Mouse (Mus musculus) layer of hippocampus, adult 9-10 months (tissue): Measurements from ENCODE around the gene Krba1.
A peak's percentile ranks its signal among the peaks of the same experiment; 100 is the strongest.

Experiments used
- DNase-seq: peaks from one replicate; pipeline ENCODE4 v3.0.0; 2022; ENCODE audit warnings: low spot score

Krba1 gene

DNA sequence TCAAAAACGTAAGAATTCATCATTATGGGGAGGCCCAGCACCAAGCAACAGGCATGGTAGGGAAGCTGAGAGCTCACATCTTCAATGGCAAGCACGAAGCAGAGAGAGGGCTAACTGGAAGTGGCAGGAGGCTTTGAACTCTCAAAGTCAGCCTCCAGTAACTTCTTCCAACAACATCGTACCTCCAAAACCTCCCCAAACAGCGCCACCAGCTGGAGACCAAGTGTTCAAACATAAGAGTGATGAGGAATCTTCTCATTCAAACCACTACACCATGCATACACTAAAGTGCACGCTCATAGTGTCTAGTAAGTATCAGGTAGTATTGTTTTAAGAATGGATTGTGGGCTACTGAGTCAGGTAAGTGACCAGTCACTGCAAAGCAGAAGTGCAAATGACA lies 28.7 kb downstream of the Krba1 start:
- no peak for DNase-seq

DNA sequence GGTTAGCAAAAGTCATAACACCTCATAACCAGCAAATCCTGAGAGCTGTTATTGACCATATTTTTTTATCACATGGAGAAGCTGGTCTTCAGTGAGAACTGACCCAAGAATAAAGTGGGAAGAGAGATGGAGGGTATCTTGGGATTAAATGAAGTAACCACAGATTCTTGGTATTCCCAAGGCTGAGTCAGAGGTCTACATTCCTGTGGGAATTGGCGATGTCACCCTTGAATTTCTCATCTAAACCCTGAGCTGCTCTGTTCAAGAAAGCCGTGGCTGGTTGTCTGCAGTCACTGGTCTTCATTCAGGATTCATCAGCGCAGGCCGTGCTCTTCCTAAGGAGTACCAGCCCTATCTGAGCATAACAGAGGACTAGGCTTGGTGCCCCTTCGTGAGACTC lies 31.6 kb downstream of the Krba1 start:
- DNase-seq = no peak

GRCm38 (mm10) chr6:48428769-48429557 lies 33.6 kb downstream of the Krba1 start:
- DNase-seq = no peak

DNA sequence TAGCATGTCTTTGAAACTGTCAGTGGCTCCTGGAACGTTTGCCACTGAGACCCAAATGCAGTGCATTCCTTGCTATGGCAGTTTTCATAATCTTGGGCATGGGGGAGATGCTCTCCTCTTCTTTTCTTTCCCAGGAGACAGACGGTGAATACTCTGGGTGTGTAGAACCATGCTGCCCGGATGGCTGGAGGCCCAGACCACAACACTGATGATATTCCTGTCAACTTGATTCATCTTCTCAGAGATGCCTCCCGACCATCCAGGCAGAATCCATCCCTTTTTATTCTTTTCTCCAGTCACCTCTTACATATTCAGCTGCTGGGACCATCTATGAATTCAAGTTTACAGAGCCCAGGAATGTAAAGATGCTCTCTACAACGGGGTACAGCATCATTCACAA lies 35.4 kb downstream of the Krba1 start:
- no peak for DNase-seq

DNA sequence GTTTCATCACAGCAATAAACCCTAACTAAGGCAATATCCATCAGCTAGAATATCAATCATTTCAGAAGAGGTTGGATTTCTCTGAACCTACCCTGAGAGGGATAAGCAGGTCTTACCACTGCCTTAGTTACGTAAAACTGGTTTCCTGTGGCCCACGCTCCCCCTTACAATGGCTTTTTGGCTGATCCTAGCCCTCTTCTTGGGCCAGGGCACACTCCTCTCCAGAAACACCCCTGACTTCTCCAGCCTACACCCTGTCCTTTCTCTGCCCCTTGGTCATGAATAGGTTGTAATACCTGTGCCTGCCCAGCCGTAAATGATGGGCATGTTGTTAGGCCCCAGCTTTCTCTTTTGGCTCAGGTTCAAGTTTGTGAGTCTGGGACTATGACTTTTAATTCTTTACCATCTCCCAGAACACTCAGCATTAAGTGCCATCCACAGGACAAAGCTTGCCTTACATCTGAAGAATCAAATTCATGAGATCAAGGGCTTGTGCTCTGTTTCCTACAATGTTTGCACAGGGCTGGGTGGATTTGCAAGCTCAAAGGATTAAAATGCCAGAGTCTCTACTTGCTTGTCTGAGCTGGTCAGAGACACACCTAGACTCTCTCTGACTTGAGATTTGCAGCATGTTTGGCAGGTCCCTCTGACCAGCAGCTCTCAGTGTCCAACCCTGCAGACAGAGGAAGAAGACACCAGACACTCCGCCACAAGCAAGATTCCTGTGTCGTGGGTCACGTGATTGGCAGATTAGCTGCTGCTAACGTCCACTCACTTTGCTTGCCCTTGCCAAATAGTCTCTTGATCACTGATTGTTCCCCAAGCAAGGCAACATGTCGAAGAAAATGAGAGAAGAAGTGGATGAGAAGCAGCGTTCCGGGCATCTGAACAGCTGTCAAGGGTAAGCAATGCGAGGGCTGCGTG lies 37.8 kb downstream of the Krba1 start:
- DNase-seq = no peak

GRCm38 (mm10) chr6:48434651-48435050 lies 39.3 kb downstream of the Krba1 start:
- DNase-seq = no peak

- no peak for DNase-seq
These were observed 39.7 kb downstream of the Krba1 start for GRCm38 (mm10) chr6:48435111-48435510.

DNA sequence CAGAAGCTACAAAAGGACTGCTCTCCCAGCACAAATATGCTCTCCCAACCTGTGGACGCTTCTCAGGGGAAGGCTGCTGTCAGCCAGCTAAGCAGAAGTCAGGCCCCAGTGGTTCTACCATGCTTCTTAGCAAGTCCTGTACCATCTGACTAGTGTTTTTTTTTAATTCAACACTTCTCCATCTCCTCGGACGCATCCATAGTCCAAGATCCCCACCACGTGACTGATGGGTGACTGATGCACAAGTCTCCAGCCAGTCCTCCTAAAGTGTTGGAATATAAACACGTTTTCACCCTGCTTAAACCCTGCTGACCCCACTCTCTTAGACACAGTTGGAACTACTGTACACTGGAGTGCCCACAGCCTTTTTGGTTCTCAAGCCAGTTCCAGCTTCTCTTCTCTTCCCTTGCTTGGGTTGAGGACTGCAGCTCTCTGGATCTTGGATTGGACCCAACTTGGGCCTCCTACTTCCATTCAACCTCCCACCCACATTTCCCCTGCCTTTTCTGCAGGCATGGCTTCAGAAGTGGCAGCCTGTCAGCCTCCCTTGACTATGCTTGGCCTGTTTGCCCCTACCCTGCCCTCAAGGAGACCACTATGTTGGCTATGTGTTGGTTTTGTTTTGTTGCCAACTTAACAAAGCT lies 40.4 kb downstream of the Krba1 start:
- no peak for DNase-seq

GRCm38 (mm10) chr6:48437679-48438376 lies 42.4 kb downstream of the Krba1 start:
- DNase-seq = no peak

DNA sequence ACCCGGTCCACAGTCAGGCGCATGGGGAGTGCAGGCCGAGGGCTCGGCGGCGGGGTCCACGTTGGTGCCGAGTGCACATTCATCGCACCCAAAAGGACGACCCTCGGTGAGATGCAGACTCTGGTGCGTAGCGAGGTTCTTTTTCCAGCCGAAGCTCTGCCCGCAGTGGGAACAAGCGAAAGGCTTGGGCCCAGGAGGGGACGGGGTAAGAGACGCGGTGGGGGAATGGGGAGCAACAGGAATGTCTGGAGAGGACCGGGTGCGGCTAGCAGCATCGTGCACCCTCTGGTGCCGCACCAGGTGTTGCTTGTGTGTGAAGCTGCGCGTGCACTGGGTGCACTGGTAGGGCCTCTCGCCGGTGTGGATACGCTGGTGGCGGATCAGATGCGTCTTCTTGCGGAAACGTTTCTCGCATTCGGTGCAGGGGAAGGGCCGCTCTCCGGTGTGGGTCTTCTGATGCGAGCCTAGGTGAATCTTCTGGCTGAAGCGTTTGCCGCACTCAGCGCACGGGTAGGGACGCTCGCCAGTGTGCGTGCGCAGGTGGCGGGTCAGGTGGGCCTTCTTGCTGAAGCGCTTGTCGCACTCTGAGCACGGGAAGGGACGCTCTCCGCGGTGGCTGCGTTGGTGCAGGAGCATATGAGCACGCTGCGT lies 43.2 kb downstream of the Krba1 start:
- no peak for DNase-seq

DNA sequence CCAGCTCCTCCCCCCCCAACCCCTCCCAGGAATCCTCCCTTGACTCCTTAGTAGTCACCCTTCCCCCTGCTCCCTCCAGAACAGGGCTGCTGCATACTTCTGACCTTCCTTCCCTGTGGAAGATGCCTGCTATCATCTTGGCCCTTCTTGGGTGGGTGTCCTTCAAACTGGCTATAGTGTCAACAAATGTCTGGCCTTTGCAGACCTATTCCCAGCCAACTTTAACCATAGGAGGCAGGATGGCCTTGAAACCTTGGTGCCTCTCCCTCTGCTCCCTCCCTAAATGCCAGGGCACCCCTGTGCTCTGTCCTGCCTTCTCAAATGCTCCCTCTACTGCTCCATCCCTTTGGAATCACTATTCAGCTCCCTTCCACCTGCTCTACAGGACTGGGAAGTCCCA lies 44.3 kb downstream of the Krba1 start:
- no peak for DNase-seq

GRCm38 (mm10) chr6:48440306-48441014 lies 45.1 kb downstream of the Krba1 start:
- DNase-seq = no peak

DNA sequence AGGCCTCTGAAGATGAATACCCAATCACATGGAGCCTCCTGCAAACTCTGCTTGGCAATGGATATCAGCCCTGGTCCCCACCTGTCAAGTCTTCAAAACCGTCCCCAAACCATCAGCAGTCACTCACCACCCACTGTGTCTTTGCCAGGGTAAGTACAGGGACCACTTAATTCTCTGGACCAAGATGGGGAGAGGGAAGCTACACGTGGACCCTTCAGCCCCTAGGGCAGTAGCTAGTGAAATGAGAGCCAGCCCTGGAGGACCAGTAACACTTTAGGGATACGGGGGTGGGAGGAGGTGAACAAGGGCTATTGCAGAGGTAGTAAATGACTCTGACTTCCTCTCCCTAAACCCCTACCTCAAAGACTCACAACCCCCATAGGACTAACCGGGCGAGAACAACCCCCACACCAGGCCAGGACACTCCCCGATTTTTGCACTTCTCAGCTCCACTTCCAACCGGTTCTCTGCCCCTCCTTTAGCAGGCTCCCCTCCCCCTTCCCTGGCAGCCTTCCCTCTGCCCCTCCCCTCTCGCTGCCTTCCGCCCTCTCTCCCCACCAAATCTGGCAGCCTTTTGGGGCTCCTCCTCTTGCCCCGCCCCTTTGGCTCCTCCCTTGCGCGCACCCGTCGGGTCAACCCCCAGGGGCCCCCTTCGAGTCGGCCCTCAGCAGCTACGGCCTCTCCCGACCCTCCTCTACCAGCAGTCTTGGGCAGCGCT lies 48.4 kb downstream of the Krba1 start:
- DNase-seq = peak; percentile 63

- DNase-seq = peak; percentile 30
These were observed 49.2 kb downstream of the Krba1 start for GRCm38 (mm10) chr6:48444310-48445180.

DNA sequence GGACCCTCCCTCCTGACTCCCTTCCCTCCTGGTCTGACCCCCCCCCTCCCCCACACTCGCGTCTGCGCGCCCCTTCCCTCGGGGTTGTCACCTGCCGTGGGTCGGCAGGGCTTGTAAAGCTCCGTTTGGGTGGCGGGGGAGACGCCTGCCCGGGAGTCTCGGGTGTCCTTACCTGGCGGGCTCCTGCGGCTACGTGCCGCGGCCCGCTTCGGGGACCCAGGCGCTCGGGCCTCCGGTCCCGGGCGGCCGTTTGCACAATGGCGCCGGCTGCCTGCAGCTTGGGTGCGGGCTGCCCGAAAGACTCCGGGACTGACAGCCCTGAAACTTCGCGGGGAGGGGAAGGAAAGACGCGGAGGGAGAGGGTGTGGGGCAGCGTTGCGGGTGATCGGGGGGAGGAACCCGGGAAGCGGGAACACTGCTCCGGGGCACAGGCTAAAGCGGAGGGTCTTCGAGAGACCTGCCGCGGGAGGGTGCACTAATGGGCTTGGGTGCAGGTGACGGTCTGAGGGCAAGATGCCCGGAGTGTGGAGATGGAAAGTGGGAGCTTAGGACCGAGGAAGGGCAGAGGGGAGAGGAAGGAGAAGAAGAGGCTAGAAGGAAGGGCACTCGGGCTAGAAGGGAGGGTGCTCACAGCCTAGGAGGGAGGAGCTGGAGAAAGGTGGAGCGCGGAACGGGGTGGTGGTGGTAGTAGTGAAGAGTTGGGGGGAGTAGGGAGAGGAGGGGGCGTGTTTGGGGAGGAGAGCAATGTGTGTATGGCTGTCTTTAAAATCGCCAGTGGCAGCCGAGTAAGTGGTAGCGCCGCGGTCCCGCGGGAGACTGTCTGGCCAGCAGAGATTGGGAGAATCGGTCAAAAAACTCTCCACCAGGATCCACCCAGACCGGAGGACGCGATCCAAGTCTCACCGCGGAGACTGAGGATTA lies 50.1 kb downstream of the Krba1 start, which contains the start of gene Zfp467:
Gene Zfp467 (minus strand): TSS at position 645 of the 921 bp plus-strand sequence.
- DNase-seq = no peak

DNA sequence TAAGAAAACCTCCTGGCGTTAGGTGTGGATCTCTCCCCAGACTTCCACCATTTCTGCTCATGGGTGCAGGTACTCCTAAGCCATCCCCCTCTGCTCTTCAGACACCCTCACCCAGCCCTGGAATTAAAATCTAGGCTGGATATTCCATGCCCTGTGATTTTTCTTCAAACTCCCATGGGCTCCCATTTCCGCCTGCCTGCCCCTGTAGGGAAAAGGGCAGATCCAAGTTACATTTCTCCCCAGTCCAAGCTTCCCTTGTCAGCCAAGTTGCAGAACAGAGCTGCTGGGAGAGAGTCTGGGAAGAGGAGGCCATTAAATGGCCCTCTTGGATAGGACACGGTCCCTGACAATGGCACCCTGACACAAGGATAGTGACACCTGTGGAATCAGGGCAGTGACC lies 50.9 kb downstream of the Krba1 start:
- no peak for DNase-seq

- no peak for DNase-seq
These were observed 51.5 kb downstream of the Krba1 start for GRCm38 (mm10) chr6:48446896-48447295.

- no peak for DNase-seq
These were observed 52.5 kb downstream of the Krba1 start, which contains the start of gene Sspo for GRCm38 (mm10) chr6:48447929-48448328. Gene Sspo, plus strand, starts transcription at chr6:48448229.
